Mouse (Mus musculus) gastrocnemius, postnatal 36 days (tissue): ENCODE data around the gene Rnf40. TPM values are rescaled to one million over a fixed set of nuclear protein-coding genes. Genes with fewer than 3 reads are reported as not detected.
"Not testable (repeated sequence)": the region's sequence is repeated elsewhere in the genome, so short reads cannot be mapped to it uniquely, and the experiment has no call there.

ENCODE experiments used
- DNase-seq, 2 experiments: peaks; one replicate each; pipeline ENCODE4 v3.0.0; 2022
- intact Hi-C: fragments of 180-260 bp; cut with DNase I; formaldehyde crosslinking; loops from one replicate; pipeline ENCODE4 v1.15.1; 2025
- total RNA-seq, 2 experiments: library from RNA; stranded (reverse); gene quantifications; 2 replicates each; pipeline ENCODE4 v1.2.3; 2021

Gene Rnf40
- total RNA-seq, 2 experiments from 2014 or later, result 26.8 to 31.6 TPM

DNA sequence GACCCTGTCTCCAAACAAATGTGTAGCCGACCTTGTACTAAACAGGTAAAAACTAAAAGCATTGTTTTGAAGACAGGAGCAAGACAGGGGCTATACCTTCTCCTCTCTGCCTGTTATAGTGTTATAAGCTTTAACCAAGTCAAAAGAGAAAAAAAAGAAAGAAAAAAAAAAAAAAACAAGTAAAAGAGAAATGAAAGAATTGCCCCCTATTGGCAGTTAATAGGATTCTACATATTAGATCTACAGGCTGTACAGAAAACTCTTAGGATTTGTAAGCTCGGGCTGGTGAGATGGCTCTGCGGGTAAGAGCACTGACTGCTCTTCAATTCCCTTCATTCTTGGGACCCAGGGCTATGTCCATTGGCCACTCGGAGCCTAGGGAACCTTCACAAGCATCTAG lies 53.7 kb downstream of the Rnf40 start:
- no peak for DNase-seq
- intact Hi-C loops, result no loop called here

DNA sequence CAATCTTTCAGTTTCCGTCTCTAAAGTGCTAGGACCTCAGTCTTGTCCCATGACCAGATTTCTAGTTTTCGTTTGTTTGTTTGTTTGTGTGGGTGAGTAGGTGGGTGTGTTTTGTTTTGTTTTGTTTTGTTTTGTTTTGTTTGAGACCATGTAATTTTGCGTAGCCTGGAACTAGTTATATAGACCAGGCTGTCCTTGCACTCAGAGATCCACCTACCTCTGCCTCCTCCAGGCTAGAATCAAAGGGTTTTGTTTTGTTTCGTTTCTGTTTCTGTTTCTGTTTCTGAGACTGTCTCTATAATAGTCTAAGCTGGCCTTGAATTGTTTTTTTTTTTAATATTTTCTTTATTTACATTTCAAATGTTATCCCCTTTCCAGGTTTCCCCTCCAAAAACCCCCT lies 57.8 kb downstream of the Rnf40 start:
- intact Hi-C loops, result no loop called here
- no peak for DNase-seq

DNA sequence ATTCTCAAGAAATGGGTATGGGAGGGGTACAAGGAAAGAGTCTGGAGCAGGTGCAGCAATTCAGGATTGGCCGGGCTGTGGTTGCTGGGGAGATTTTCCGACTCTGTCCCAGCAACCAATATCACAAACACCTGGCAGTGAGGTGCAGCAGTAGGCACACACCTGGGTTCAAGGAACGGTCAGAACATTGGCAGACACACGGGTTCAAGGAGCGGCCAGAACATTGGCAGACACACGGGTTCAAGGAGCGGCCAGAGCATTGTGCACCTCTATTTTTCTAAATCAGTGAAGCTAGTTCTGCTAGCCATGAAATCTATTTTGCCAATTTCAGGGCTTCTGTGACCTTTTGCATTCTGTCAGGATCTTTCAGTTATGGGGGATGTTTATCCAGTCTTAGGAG lies 59.0 kb downstream of the Rnf40 start:
- DNase-seq, intact Hi-C loops: not testable (repeated sequence)

DNA sequence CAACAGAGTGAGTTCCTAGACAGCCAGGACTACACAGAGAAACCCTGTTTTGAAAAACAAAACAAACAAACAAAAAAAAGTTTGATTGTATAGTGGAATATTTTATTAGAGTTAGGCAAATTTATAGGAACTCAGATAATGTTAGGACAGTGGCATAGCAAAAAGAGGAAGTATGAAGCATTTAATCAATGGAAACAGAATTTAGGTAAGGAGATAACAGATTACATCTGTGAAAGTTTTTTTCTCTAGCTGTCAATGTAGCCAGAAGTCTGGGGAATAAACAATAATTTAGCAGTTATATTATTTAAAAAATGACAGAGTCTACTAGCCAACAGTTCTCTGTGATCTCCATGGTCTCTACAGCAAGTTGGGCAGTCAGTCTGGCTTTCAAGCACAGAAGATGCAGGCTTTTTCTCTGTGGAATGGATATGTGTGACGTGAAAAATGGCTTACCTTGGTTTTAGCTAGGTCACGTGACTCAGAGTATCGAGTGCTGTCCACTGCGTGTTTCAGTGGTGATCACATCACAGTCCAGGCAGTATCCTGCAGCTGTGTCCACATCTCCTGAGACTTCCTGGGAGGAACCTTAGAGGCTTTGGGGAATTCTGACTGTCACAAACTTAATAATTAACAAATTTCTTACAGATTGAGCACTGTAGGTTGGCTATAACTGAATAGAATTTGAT lies 60.1 kb downstream of the Rnf40 start:
- intact Hi-C loops, result no loop called here
- no peak for DNase-seq

DNA sequence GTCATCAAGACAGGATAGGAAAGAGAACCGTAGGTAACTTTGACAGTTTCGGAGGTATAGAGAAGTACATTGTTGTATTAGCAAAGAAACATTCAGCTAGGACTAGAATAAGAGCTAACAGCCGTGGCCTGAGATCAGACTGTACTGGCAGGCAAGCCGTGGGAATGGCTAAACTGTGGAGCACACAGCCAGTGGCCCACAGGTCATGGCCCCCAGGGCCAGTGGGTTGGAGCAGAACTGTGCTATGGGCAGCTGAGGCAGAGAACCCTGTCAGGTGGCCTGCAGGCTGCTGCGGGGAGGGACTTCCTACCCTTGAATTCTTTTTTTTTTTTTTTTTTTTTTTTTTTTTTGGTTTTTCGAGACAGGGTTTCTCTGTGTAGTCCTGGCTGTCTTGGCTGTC lies 60.6 kb downstream of the Rnf40 start:
- intact Hi-C loops, result no loop called here
- DNase-seq, result no peak

DNA sequence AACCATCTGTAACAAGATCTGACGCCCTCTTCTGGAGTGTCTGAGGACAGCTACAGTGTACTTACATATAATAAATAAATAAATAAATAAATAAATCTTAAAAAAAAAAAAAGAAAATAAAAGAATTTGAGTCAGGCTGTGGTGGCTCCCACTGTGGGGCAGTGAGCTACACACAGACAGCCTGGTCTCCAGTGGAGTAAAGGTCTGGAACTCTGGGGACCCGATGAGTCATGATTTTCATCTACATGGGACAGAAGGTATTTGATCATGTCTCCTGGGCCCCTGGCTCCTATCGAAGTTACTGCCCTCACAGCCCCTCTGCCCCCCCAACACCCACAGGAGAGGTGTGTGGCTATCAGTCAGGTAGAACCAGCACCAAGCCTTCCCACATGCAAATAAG lies 63.1 kb downstream of the Rnf40 start:
- intact Hi-C loops, result no loop called here
- DNase-seq, result no peak

DNA sequence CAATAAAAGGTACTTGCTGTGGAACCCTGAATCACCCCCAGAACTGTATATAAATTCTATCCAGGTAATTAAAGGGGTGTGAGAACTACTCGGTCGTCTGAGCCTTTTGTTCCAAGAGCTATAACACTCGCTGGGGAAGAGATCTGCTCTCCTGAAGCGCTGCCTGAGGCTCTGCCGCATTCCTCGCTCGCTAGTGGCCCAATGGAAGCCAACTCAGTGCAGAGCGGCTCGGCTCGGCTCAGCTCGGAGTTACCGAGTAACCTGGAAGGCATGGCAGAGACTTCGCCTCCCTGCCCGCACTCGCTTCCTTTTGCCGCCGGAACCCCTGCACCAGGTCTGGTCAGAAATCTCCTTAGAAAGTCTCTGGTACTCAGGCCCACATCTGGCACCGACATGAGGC lies 63.5 kb downstream of the Rnf40 start:
- DNase-seq, result no peak
- intact Hi-C loops, result no loop called here

DNA sequence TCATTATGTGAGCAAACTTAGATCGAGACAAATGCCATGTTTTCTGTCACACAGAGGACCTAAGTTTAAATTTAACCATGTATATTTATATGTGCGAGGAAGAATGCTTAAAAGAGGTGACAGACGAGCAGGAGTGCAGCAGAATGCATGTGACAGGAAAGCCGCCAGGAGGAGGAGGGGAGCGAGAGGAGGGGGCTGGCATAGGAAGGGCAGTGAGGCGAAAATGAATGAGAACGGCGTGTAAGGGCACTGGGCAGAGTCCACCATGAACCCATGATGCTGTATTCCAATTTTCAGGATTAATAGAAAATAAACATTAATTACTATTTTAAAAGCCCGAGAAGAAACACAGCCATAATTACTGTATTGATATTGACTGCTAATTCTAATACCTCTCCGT lies 65.8 kb downstream of the Rnf40 start:
- intact Hi-C loops, result no loop called here
- DNase-seq, result no peak

Other genes starting within 250 kb of the Rnf40 start
- gene Zfp768, start 243.2 kb upstream of the Rnf40 start, total RNA-seq, result 10 to 100 TPM; 29.4 to 30.7 TPM
- gene Zfp747, start 212.7 kb upstream of the Rnf40 start, total RNA-seq, result 1 to 10 TPM; 1.6 to 3.2 TPM
- gene 9130019O22Rik, start 201.6 kb upstream of the Rnf40 start, total RNA-seq, result 1 to 10 TPM; 1.3 to 2.0 TPM
- gene E430018J23Rik, start 195.1 kb upstream of the Rnf40 start, total RNA-seq, result 1 to 10 TPM; 1.3 to 2.6 TPM
- gene Zfp764, start 181.9 kb upstream of the Rnf40 start, total RNA-seq, result 1 to 10 TPM in 1 of 2 experiments, under 1 TPM in 1; 0.89 to 2.1 TPM
- 1 to 10 TPM; 1.3 to 1.7 TPM for gene Zfp688, start 166.7 kb upstream of the Rnf40 start, total RNA-seq
- gene Zfp689, start 139.6 kb upstream of the Rnf40 start, total RNA-seq, result under 1 TPM; 0.69 to 0.87 TPM
- 10 to 100 TPM; 14.7 to 19.3 TPM for gene Prr14, start 129.2 kb upstream of the Rnf40 start, total RNA-seq
- 10 to 100 TPM; 15.0 to 24.6 TPM for gene Fbrs, start 109.6 kb upstream of the Rnf40 start, total RNA-seq
- 10 to 100 TPM; 43.7 to 51.0 TPM for gene Srcap, start 76.8 kb upstream of the Rnf40 start, total RNA-seq
- 1 to 10 TPM; 4.2 to 5.4 TPM for gene Gm42715, start 69.2 kb upstream of the Rnf40 start, total RNA-seq
- not detected for gene Tmem265, start 27.4 kb upstream of the Rnf40 start, total RNA-seq
- gene Phkg2, start 15.4 kb upstream of the Rnf40 start, total RNA-seq, result 1 to 10 TPM; 7.6 to 9.8 TPM
- 1 to 10 TPM; 2.6 to 3.5 TPM for gene Ccdc189, start 172 bp upstream of the Rnf40 start, total RNA-seq
- 10 to 100 TPM in 1 of 2 experiments, 1 to 10 TPM in 1; 6.1 to 10.4 TPM for gene Zfp629, start 27.0 kb downstream of the Rnf40 start, total RNA-seq
- 10 to 100 TPM; 33.7 to 35.3 TPM for gene Bcl7c, start 120.2 kb downstream of the Rnf40 start, total RNA-seq
- gene Ctf1, start 124.0 kb downstream of the Rnf40 start, total RNA-seq, result 10 to 100 TPM; 14.6 to 18.7 TPM
- gene Ctf2, start 143.4 kb downstream of the Rnf40 start, total RNA-seq, result not detected
- gene Fbxl19, start 155.8 kb downstream of the Rnf40 start, total RNA-seq, result 1 to 10 TPM; 1.9 to 2.5 TPM
- 1 to 10 TPM; 8.4 to 9.2 TPM for gene Orai3, start 181.0 kb downstream of the Rnf40 start, total RNA-seq
- 10 to 100 TPM; 13.0 to 21.3 TPM for gene Setd1a, start 187.9 kb downstream of the Rnf40 start, total RNA-seq
- gene Gm49388, start 196.8 kb downstream of the Rnf40 start, total RNA-seq, result 1 to 10 TPM in 1 of 2 experiments, under 1 TPM in 1; 0.31 to 2.1 TPM
- gene Hsd3b7, start 211.8 kb downstream of the Rnf40 start, total RNA-seq, result 1 to 10 TPM; 5.5 to 5.6 TPM
- gene Stx4a, start 235.5 kb downstream of the Rnf40 start, total RNA-seq, result 10 to 100 TPM; 43.0 to 47.4 TPM
- 1 to 10 TPM in 1 of 2 experiments, under 1 TPM in 1; 0.64 to 1.1 TPM for gene Stx1b, start 235.8 kb downstream of the Rnf40 start, total RNA-seq